Mouse (Mus musculus): ENCODE results near the gene Lgals3.

Lgals3 gene

GRCm38 (mm10) chr14:47421606-47422005 is 54.1 kb downstream of the Lgals3 start:
- no peak for DNase-seq (ENCODE audit: low spot score in 2 of 2)

- DNase-seq (ENCODE audit: low spot score in 2 of 2), result no peak
Observed at GRCm38 (mm10) chr14:47422466-47422865, 54.9 kb downstream of the Lgals3 start.

- DNase-seq (ENCODE audit: low spot score in 2 of 2), result no peak
Observed at GRCm38 (mm10) chr14:47432987-47433386, 65.4 kb downstream of the Lgals3 start.
